Mouse (Mus musculus) thymus, adult 2 months (tissue): ENCODE data around the gene Ubxn4.

Source experiments
- CTCF ChIP-seq: fragments of 200-500 bp; IDR thresholded peaks from 2 replicates; pipeline ENCODE4 v1.5.1; 2012; ENCODE audit warnings: mild to moderate bottlenecking, control low read depth, low read length, moderate library complexity, borderline replicate concordance; ENCODE audit not compliant: control insufficient read depth, poor library complexity, insufficient read depth; ENCODE audit errors: extremely low read depth
- POLR2A ChIP-seq: fragments of 200-500 bp; IDR thresholded peaks from 2 replicates; pipeline ENCODE4 v1.6.1; 2012; ENCODE audit warnings: mild to moderate bottlenecking, low read length, control low read depth, moderate library complexity; ENCODE audit not compliant: control insufficient read depth, poor library complexity, insufficient read depth; ENCODE audit errors: extremely low read depth

DNA sequence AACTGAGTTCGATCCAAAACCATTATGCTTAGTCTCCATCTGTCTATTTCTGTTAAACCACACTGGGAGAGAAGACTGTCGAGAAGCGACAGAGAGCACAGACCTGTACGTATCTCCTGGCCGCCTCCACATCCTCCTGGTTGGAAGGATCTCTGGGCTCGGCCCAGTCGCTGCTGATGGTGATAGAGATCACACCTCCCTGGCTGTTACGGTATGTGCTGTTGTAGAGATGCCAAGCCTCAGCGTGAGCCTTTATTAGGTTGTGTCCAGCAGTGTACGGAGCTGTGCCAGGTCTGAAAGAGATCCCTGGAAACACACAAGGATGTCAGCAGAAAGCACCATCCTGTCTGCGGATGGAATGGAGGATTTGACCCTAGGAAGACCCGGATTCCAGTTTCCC lies 49.8 kb downstream of the Ubxn4 start:
- TF ChIP-seq CTCF, result no peak
- no peak for TF ChIP-seq POLR2A
